Mouse (Mus musculus) C2C12 (cell line): Measurements from ENCODE around the gene Nceh1.

Experiments used
- CTCF ChIP-seq: IDR thresholded peaks from one replicate; pipeline ENCODE4 v1.5.1; 2011; ENCODE audit not compliant: control insufficient read depth, insufficient read depth, insufficient read length
- FOSL1 ChIP-seq: IDR thresholded peaks from one replicate; pipeline ENCODE4 v1.8.0; 2011; ENCODE audit warnings: mild to moderate bottlenecking, low read length; ENCODE audit not compliant: poor library complexity, insufficient read depth, severe bottlenecking
- MAX ChIP-seq: IDR thresholded peaks from one replicate; pipeline ENCODE4 v1.6.1; 2011; ENCODE audit warnings: mild to moderate bottlenecking, control low read depth
- MYOD1 ChIP-seq: IDR thresholded peaks from one replicate; pipeline ENCODE4 v1.6.1; 2011; ENCODE audit warnings: low read depth; ENCODE audit not compliant: control insufficient read depth, insufficient read length
- MYOG ChIP-seq: IDR thresholded peaks from one replicate; pipeline ENCODE4 v1.6.1; 2011; ENCODE audit not compliant: control insufficient read depth, insufficient read length; ENCODE audit errors: extremely low read depth
- USF1 ChIP-seq: IDR thresholded peaks from one replicate; pipeline ENCODE4 v1.6.1; 2011; ENCODE audit warnings: low read depth, mild to moderate bottlenecking, control low read depth, moderate library complexity

DNA sequence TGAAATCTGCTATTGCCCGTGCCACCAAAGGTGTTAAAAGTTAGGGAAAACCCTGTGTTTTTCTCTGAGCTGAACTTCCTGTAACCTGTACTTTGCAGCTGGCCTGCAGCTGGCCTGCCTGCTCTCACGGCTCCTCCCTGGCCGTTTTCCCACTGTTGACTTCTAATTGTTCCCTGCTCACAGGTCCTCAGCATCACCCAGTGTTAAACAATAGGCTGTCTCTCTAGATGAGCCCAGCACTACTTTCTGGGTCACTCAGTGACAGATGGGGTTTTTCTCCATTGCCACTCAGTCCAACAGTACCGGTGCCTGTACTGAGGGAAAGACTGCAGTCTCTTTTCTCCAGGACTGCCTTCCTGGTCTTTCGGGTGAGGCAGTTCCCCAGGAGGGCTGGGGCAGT, 22.3 kb downstream of the Nceh1 start:
- no peak for TF ChIP-seq CTCF
- no peak for TF ChIP-seq USF1
- no peak for TF ChIP-seq MYOG
- no peak for TF ChIP-seq MAX
- no peak for TF ChIP-seq MYOD1
- TF ChIP-seq FOSL1 = no peak
